Mouse (Mus musculus): ENCODE data around the gene Knstrn.

GRCm38 (mm10) chr2:118774536-118774935 is 39.3 kb upstream of the Knstrn start:
- no peak for TF ChIP-seq CTCF (IDR thresholded peaks at IDR 0.05; ENCODE audit: control insufficient read depth, insufficient read depth, insufficient replicate concordance, low read depth, low read length)
- TF ChIP-seq POLR2A (IDR thresholded peaks at IDR 0.05; ENCODE audit: control insufficient read depth, low read depth, low read length), result no peak
